Mouse (Mus musculus) testis, adult 10 weeks (tissue): ENCODE measurements around the gene 4931414P19Rik. TPM values are rescaled to one million over a fixed set of nuclear protein-coding genes. Genes with fewer than 3 reads are reported as not detected.

Source experiments
- polyA plus RNA-seq: library from polyadenylated mRNA; stranded (reverse); fragments of 350-450 nt; fragmentation: Illumina TruSeq; extraction: RNeasy Lipid Tissue Mini Kit (QIAGEN cat#74804); gene quantifications from one replicate; pipeline ENCODE4 v1.2.3, GENCODE M21; 2014; ENCODE audit warnings: low read depth, low replicate concordance

The 4931414P19Rik gene
- 0.87 TPM for polyA plus RNA-seq

GRCm38 (mm10) chr14:54605752-54606321 lies at the start of gene 4931414P19Rik:
4931414P19Rik (minus strand) TSS chr14:54605993.

DNA sequence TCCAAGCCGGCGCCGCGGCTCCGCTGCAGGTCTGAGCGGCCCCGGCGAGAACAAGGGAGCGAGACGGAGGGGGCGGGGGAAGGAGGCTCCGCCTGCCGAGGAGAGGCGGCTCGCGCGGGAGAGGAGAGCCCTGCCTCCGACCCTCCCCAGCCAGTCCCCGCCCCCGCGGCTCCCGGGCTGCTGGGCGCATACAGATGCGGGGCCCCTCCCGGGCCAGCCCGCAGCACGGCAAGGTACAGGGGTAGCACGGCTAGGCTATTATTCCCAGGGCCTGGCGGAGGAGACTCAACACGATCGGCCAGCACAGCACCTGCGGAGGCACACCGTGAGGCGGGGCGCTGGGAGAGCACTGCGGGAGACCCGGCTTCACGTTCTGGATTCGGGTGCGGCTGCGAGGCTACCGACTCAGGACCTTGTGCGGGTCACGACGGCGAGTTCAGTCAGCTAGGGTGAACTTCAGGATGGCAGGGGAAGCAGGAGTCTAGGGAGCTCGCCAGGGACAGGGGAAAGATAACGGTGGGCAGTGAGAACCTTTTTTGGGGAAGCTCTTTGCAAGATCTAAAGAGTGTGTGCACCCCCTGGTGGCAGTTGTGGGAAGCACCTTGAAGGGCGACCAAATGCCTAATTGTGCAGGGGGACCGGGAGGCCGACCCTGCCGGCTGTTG lies 35.6 kb upstream of the 4931414P19Rik start, which contains the start of gene Cdh24:
Cdh24 (minus strand) TSS at position 60 of the 665 bp plus-strand sequence.

DNA sequence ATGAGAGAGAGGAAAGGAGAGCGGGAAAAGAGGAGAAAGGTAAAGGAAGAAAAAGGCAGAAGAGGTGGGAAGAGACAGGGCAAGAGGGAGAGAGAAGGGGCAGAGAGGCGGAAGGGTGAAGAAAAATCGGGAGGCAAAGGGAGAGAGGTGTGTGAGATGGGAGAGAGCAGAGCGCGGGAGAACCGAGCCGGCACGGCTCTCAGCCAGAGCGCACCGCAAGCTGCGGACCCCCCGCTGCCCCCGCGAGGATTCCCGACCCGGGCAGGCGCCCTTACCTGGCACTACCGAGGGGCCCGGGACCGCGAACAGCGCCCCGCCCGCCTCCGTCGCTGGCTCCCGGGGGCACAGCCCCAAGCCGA lies 35.1 kb upstream of the 4931414P19Rik start, which contains the start of gene Gm17606:
Gm17606 (plus strand) TSS at position 7 of the 359 bp plus-strand sequence.

DNA sequence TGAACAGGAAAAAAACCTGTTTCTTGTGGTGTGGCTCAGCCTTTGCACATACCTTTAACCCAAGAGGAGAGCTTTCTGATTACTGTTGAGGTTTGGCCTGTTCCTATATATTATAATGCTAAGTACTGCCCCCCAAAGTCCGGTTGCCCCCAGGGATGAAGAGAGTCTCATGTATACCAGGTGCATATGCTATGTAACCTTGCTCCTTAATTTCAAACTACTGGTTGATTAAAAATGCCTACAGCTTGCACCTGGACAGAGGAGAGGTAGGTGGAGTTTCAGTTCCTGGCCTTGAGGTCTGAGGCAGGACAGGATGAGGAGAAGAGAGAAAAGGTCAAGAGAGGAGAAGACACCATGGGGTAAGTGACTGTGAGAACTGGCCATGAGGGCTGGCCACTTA lies 15.3 kb upstream of the 4931414P19Rik start, which contains the start of gene Psmb11:
Psmb11 (plus strand) TSS at position 301 of the 400 bp plus-strand sequence.

DNA sequence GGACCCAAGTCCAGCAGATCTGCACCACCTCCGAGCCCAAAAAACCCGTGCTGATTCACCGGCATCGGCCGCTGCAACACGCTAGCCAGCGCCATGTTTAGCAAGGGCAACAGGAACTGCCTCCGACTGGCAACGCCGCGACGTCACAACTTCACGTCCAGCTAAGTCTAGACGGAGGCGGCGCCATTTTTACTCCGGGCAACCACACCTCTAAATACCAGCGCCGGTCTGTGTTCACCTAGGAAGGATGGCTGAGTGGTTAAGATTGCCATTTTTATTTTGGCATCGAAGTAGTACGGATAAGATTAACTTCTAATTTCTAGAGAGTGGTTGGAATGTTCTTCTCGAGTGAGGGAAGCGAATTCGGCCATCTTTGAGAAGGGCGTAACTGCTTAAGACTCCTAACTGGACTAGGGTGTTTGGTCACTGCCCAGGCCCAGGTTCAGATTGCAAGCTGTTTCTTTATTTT lies 12.1 kb upstream of the 4931414P19Rik start, which contains the start of gene Psmb5:
Psmb5 (minus strand) TSS at position 126 of the 469 bp plus-strand sequence.

DNA sequence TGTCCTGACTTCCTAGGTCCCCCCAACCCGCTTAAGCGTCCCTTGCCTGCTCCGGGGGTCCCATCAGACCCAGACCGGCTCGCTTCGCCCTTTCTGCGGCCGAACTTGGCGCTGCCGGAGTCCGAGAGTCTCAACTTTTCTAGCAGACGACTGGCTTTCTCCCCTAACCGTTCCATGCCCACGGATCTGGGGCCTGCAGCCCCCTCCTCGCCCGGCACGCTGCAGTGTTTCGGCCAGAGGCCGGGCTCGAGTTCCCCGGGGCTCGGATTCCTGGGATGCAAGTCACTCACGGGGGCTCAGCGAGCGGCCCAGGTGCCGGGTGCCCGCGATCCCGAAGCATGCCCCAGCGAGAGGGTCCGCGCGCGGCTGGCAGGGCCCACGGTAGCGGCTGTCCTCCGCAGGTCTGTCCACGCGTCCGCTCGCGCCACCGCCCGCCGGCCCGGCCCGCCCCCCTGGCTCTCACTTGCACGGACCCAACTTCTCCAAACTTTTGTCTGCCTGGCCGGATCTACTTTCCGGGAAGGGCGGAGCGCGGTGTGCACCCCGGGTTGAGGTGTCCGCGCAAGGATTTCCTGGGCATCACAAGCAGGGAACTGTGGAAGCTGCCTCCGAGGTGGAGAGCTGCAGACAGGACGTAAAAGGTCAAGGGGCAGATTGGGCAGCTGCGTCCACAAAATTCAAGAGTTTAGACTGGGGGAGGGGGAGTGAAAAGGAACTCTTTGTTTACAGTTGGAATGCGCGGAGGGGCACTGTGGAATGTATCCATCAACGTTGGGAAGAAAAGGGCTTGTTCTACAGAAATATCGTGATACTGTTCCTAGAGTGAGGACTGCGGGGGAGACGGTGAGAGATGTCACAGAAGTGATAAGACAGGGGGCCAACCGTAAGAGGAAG lies 28.5 kb downstream of the 4931414P19Rik start, which contains the start of gene Ajuba:
Ajuba (minus strand) TSS at position 470 of the 894 bp plus-strand sequence.

GRCm38 (mm10) chr14:54553975-54554769 lies 51.6 kb downstream of the 4931414P19Rik start, which contains the start of gene Haus4:
Haus4 (minus strand) TSS chr14:54554616.

Other genes with a start within 250 kb of the 4931414P19Rik start
- gene Oxa1l, start 245.2 kb downstream of the 4931414P19Rik start, polyA plus RNA-seq: 3.9 TPM
- gene Slc7a7, start 188.2 kb downstream of the 4931414P19Rik start, polyA plus RNA-seq: 2.4 TPM
- 27.3 TPM for gene Mrpl52, start 179.1 kb downstream of the 4931414P19Rik start, polyA plus RNA-seq
- gene Mmp14, start 174.4 kb downstream of the 4931414P19Rik start, polyA plus RNA-seq: 10.9 TPM
- gene Lrp10, start 141.9 kb downstream of the 4931414P19Rik start, polyA plus RNA-seq: 0.66 TPM
- gene Rem2, start 129.9 kb downstream of the 4931414P19Rik start, polyA plus RNA-seq: 0.32 TPM
- 40.1 TPM for gene Prmt5, start 88.5 kb downstream of the 4931414P19Rik start, polyA plus RNA-seq
- gene Haus4, start 51.4 kb downstream of the 4931414P19Rik start, polyA plus RNA-seq: 22.2 TPM
- gene Ajuba, start 28.4 kb downstream of the 4931414P19Rik start, polyA plus RNA-seq: 6.1 TPM
- 4.2 TPM for gene Psmb5, start 12.0 kb upstream of the 4931414P19Rik start, polyA plus RNA-seq
- not detected for gene Psmb11, start 15.4 kb upstream of the 4931414P19Rik start, polyA plus RNA-seq
- not detected for gene Gm17606, start 35.0 kb upstream of the 4931414P19Rik start, polyA plus RNA-seq
- 1.3 TPM for gene Cdh24, start 35.4 kb upstream of the 4931414P19Rik start, polyA plus RNA-seq
- 10.9 TPM for gene 1700123O20Rik, start 80.2 kb upstream of the 4931414P19Rik start, polyA plus RNA-seq
- 219 TPM for gene Acin1, start 80.9 kb upstream of the 4931414P19Rik start, polyA plus RNA-seq
- gene Gm29776, start 92.8 kb upstream of the 4931414P19Rik start, polyA plus RNA-seq: not detected
- not detected for gene Cebpe, start 106.2 kb upstream of the 4931414P19Rik start, polyA plus RNA-seq
- gene Slc7a8, start 176.0 kb upstream of the 4931414P19Rik start, polyA plus RNA-seq: 8.5 TPM
- 12.4 TPM for gene Rnf212b, start 208.1 kb upstream of the 4931414P19Rik start, polyA plus RNA-seq